Mouse (Mus musculus): ENCODE measurements around the gene Pfn3.

GRCm38 (mm10) chr13:55405783-55406390 lies 9.1 kb downstream of the Pfn3 start:
- TF ChIP-seq POLR2A (IDR thresholded peaks at IDR 0.05; ENCODE audit: borderline replicate concordance, control insufficient read depth, low read depth, low read length) (no peak), CTCF (IDR thresholded peaks at IDR 0.05; ENCODE audit: control insufficient read depth, insufficient read depth, low read length) (0 out of 2 replicates have a peak, but pooled peaks have one; percentile 2)

All from bone marrow, adult 2 months (tissue).